Mouse (Mus musculus): ENCODE data around the gene Fbxl17. TPM values are rescaled to one million over a fixed set of nuclear protein-coding genes. Genes with fewer than 3 reads are reported as not detected.

The Fbxl17 gene
- total and polyA plus RNA-seq, 2 experiments from 2014 or later, result 10.7 to 32.0 TPM

DNA sequence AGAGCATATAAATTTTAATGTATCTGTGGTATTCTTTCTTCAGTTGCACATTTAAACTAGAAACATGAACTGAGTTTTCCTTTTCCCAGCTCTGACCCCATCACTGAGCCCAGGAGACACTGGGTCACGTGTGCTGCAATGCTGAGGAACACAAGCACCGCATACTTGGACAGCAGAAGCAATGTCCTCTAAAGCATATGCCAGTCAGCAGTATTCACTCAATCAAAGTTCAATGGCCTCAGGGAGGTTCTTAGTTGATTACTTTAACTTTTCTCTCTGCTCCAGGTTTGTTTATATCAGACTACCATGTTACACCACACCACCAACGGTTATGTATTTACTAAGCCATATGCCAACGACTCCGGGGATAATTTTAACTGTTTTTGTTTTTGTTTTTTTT, 318.2 kb downstream of the Fbxl17 start:
- Histone ChIP-seq H3K4me2 (ENCODE audit: low read depth) (no peak overlapping the region), H3K4me1 (ENCODE audit: insufficient read depth) (peaks cover 6% of the 10 kb centered on the region), H3K27me3 (ENCODE audit: insufficient read depth, low read length) (no peaks in the 10 kb centered on the region), H3K9ac (no peak overlapping the region), H3K36me3 (ENCODE audit: insufficient read depth) (no peaks in the 10 kb centered on the region), H3K27ac (ENCODE audit: low read depth, low read length) (no peak overlapping the region), H3K4me3 (ENCODE audit: low read depth, low read length) (no peak overlapping the region), H3K9me3 (ENCODE audit: low read length) (no peaks in the 10 kb centered on the region)
- DNase-seq (no peak), ATAC-seq (no peak)
- no peak for TF ChIP-seq CTCF (IDR thresholded peaks at IDR 0.05; ENCODE audit: low read depth)
- 77% methylated on average over 5 of the region's 5 CpGs for WGBS

DNA sequence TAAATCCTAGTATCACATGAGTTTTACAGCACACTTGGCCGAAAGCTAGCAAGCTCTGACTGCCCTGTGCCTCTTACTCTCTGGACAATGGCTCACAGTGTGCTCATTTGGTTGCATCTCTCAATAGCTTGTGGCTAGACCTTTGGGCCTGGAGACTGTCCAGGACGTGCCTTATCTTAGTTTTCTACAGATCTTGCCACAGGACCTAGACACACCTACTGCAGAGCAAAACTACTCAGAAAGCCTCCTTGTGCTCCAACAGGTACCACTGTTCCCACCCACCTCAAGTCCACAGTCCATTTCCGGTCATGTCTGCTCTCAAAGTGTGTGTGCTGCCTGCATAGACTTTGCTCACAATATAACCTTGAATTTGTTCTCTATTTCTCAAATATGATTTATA, 319.8 kb downstream of the Fbxl17 start:
- Histone ChIP-seq H3K4me1 (ENCODE audit: insufficient read depth) (no peaks in the 10 kb centered on the region), H3K27me3 (ENCODE audit: insufficient read depth, low read length) (no peaks in the 10 kb centered on the region), H3K27ac (ENCODE audit: low read depth, low read length) (no peak overlapping the region), H3K4me2 (ENCODE audit: low read depth) (no peak overlapping the region), H3K9me3 (ENCODE audit: low read length) (no peaks in the 10 kb centered on the region), H3K9ac (no peak overlapping the region), H3K36me3 (ENCODE audit: insufficient read depth) (no peaks in the 10 kb centered on the region), H3K4me3 (ENCODE audit: low read depth, low read length) (no peak overlapping the region)
- no peak for TF ChIP-seq CTCF (IDR thresholded peaks at IDR 0.05; ENCODE audit: low read depth)
- no peak for DNase-seq
- WGBS, result 86% methylated on average over 3 of the region's 3 CpGs
- ATAC-seq, result no peak

DNA sequence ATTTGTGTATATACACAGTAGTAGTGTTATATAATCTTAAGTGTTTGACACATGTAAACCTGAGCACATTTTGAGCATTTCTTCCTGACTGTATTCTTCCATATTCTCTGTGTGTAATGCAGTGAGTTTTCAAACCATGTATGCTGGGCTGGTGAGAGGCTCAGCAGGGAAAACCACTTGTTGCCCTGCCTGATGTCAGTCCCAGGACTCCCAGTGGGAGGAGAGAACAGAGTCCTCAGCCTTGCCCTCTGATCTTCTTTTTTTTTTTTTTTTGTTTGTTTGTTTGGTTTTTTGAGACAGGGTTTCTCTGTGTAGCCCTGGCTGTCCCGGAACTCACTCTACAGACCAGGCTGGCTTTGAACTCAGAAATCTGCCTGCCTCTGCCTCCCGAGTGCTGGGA, 321.5 kb downstream of the Fbxl17 start:
- H3K27me3 ChIP-seq (ENCODE audit: insufficient read depth, low read length), result no peaks in the 10 kb centered on the region; the same call in 1 of the 2 replicates
- TF ChIP-seq CTCF (IDR thresholded peaks at IDR 0.05; ENCODE audit: low read depth), result no peak
- H3K9me3 ChIP-seq (ENCODE audit: low read length), result no peaks in the 10 kb centered on the region
- H3K4me1 ChIP-seq (ENCODE audit: insufficient read depth), result no peaks in the 10 kb centered on the region
- H3K27ac ChIP-seq (ENCODE audit: low read depth, low read length), result no peak overlapping the region
- no peaks in the 10 kb centered on the region for H3K36me3 ChIP-seq (ENCODE audit: insufficient read depth)
- ATAC-seq, result no peak
- H3K4me2 ChIP-seq (ENCODE audit: low read depth), result no peak overlapping the region
- H3K9ac ChIP-seq, result no peak overlapping the region
- DNase-seq, result no peak
- H3K4me3 ChIP-seq (ENCODE audit: low read depth, low read length), result no peak overlapping the region
- 81% methylated on average over 2 of the region's 2 CpGs for WGBS

DNA sequence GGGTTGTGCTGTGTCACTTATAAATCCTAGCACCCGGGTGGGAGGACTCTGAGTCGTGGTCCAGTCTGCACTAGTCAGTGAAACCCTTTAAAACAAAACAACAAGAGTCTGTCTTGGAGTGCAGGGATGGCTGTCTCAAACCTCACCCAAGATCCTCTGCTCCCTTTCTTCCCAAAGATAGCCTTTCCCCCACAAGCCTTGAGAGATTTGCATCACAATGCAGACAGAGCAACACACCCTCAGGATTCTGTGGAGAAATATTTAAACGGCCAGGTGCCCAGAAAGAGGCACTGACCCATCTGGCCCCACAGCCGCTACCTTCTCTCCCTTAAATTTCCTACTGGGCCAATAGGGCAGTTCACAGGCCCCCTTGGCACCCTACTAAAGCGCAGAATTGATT, 323.4 kb downstream of the Fbxl17 start:
- ATAC-seq, result no peak
- H3K27ac ChIP-seq (ENCODE audit: low read depth, low read length), result no peak overlapping the region
- no peaks in the 10 kb centered on the region for H3K4me1 ChIP-seq (ENCODE audit: insufficient read depth)
- no peak overlapping the region for H3K4me2 ChIP-seq (ENCODE audit: low read depth)
- TF ChIP-seq CTCF (IDR thresholded peaks at IDR 0.05; ENCODE audit: low read depth), result no peak
- H3K36me3 ChIP-seq (ENCODE audit: insufficient read depth), result no peaks in the 10 kb centered on the region
- no peak overlapping the region for H3K9ac ChIP-seq
- H3K9me3 ChIP-seq (ENCODE audit: low read length), result no peaks in the 10 kb centered on the region
- H3K4me3 ChIP-seq (ENCODE audit: low read depth, low read length), result no peak overlapping the region
- H3K27me3 ChIP-seq (ENCODE audit: insufficient read depth, low read length), result no peaks in the 10 kb centered on the region; the same call in 1 of the 2 replicates
- DNase-seq, result no peak
- WGBS, result 48% methylated on average over 5 of the region's 5 CpGs

DNA sequence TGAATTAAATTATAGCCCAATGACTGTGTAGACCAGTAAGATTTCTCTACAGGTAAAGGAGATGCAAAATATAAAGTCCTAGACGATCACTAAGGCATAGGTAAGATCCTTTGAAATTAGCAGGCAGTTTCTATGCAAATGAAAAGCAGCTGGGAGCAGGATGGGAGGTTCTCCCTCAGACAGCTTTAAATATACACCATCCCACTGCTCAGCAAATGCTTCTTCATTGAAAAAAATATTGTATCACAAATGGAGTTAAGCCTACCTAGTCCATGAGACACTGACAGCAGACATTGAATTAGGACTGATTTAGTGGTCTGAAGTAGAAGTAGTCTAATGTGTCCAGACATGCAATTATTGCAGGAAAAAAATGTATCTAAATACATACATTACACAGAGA, 327.1 kb downstream of the Fbxl17 start:
- H3K9me3 ChIP-seq (ENCODE audit: low read length), result no peaks in the 10 kb centered on the region
- no peaks in the 10 kb centered on the region; the same call in 1 of the 2 replicates for H3K27me3 ChIP-seq (ENCODE audit: insufficient read depth, low read length)
- ATAC-seq (0 out of 2 replicates have a peak, but pooled peaks have one; percentile 10), DNase-seq (no peak)
- H3K4me1 ChIP-seq (ENCODE audit: insufficient read depth), result no peaks in the 10 kb centered on the region
- H3K36me3 ChIP-seq (ENCODE audit: insufficient read depth), result no peaks in the 10 kb centered on the region
- H3K9ac ChIP-seq, result no peak overlapping the region
- H3K4me2 ChIP-seq (ENCODE audit: low read depth), result no peak overlapping the region
- H3K27ac ChIP-seq (ENCODE audit: low read depth, low read length), result no peak overlapping the region
- no peak overlapping the region for H3K4me3 ChIP-seq (ENCODE audit: low read depth, low read length)
- no peak for TF ChIP-seq CTCF (IDR thresholded peaks at IDR 0.05; ENCODE audit: low read depth)
- 10% methylated on average over 1 of the region's 1 CpGs for WGBS

DNA sequence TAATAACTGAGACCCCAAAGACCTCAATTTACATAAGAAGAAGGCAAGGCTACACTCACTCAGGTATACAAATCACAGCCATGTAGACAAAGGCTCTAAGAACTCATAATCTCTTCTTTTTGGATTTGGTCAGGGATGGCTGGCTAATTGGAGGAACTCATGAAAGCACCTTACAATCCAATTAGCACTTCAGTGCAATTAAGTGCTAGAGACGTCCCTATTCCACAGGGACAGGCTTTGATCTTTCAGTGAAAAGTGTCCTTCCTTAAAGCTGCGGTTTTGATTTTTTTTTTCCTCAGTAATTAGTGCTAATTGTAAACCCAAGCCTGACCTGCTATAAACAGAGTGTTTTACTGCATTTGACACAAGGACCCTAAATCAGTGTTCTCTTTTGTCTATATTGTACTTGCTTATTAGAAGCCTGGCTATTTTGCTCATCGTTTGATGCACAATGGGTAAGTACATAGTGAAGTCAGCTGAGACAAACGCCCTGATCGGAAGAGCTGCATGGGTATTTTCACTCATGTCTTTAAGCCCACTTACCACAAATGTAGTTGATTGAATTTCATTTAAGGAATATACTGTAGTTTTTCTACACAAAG, 327.8 kb downstream of the Fbxl17 start:
- DNase-seq (no peak), ATAC-seq (peak; percentile 24; the same call in 1 of the 2 replicates)
- Histone ChIP-seq H3K27ac (ENCODE audit: low read depth, low read length) (no peak overlapping the region), H3K4me1 (ENCODE audit: insufficient read depth) (no peaks in the 10 kb centered on the region), H3K4me3 (ENCODE audit: low read depth, low read length) (no peak overlapping the region), H3K9ac (no peak overlapping the region), H3K4me2 (ENCODE audit: low read depth) (no peak overlapping the region), H3K9me3 (ENCODE audit: low read length) (no peaks in the 10 kb centered on the region), H3K27me3 (ENCODE audit: insufficient read depth, low read length) (no peaks in the 10 kb centered on the region; the same call in 1 of the 2 replicates), H3K36me3 (ENCODE audit: insufficient read depth) (no peaks in the 10 kb centered on the region)
- no peak for TF ChIP-seq CTCF (IDR thresholded peaks at IDR 0.05; ENCODE audit: low read depth)
- WGBS, result 10% methylated on average over 5 of the region's 5 CpGs

DNA sequence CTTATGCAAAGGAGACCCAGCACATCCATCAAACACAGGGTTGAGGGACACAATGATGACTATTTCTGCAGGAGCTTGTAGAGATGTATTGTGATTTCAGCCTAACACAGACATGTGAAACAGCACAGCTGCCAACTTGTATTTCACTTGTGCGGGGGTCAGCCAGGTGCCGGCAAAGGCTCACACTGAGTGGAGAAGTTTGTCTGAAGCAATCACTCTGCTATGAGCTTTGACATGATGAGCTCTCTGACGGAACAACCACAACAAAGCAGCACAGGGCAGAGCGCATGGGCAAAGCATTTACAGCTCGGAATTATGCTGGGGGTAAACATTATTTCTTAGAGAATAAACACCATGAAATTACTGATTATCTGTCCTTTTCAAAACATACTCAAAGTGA, 328.6 kb downstream of the Fbxl17 start:
- Histone ChIP-seq H3K27me3 (ENCODE audit: insufficient read depth, low read length) (no peaks in the 10 kb centered on the region; the same call in 1 of the 2 replicates), H3K4me2 (ENCODE audit: low read depth) (no peak overlapping the region), H3K4me1 (ENCODE audit: insufficient read depth) (no peaks in the 10 kb centered on the region), H3K36me3 (ENCODE audit: insufficient read depth) (no peaks in the 10 kb centered on the region), H3K9me3 (ENCODE audit: low read length) (no peaks in the 10 kb centered on the region), H3K27ac (ENCODE audit: low read depth, low read length) (no peak overlapping the region), H3K9ac (no peak overlapping the region), H3K4me3 (ENCODE audit: low read depth, low read length) (no peak overlapping the region)
- TF ChIP-seq CTCF (IDR thresholded peaks at IDR 0.05; ENCODE audit: low read depth), result no peak
- ATAC-seq (0 out of 2 replicates have a peak, but pooled peaks have one; percentile 21), DNase-seq (no peak)
- 24% methylated on average over 5 of the region's 5 CpGs for whole genome bisulfite sequencing

Measured in forebrain, postnatal 0 days (tissue).